Mouse (Mus musculus) forebrain, embryonic 14.5 days (tissue): Measurements from ENCODE around the gene Nipa2. TPM values are rescaled to one million over a fixed set of nuclear protein-coding genes. Genes with fewer than 3 reads are reported as not detected.

Experiments
- ATAC-seq: fragments of 200-750 bp; cut with Nextera tagmentation; 2 replicates; pipeline ENCODE4 v1.8.0; 2017; ENCODE audit warnings: mild to moderate bottlenecking, moderate library complexity
- DNase-seq: peaks from one replicate; pipeline ENCODE4 v3.0.0-alpha.2; 2015; ENCODE audit warnings: low spot score
- H3K27ac ChIP-seq: fragments of 300-500 bp; sonication (generic); 2 replicates; pipeline ENCODE4 v1.5.1; 2014; ENCODE audit warnings: low read depth, mild to moderate bottlenecking, control low read depth, low read length, moderate library complexity
- H3K27me3 ChIP-seq: fragments of 300-500 bp; sonication (generic); replicated peaks from 2 replicates; pipeline ENCODE4 v1.6.1; 2014; ENCODE audit warnings: low read length, control low read depth, mixed read lengths; ENCODE audit not compliant: control insufficient read depth, insufficient read depth
- H3K36me3 ChIP-seq: fragments of 300-500 bp; sonication (generic); 2 replicates; pipeline ENCODE4 v1.6.1; 2014; ENCODE audit warnings: low read length, control low read depth; ENCODE audit not compliant: control insufficient read depth, insufficient read depth
- H3K4me1 ChIP-seq: fragments of 300-500 bp; sonication (generic); 2 replicates; pipeline ENCODE4 v1.6.1; 2014; ENCODE audit warnings: antibody characterized with exemption, low read length, control low read depth; ENCODE audit not compliant: control insufficient read depth, insufficient read depth
- H3K4me2 ChIP-seq: fragments of 300-500 bp; sonication (generic); 2 replicates; pipeline ENCODE4 v1.6.1; 2014; ENCODE audit warnings: mild to moderate bottlenecking, control low read depth, low read length
- H3K4me3 ChIP-seq: fragments of 300-500 bp; sonication (generic); 2 replicates; pipeline ENCODE4 v1.5.1; 2014; ENCODE audit warnings: low read depth, low read length, control low read depth
- H3K9ac ChIP-seq: fragments of 300-500 bp; sonication (generic); 2 replicates; pipeline ENCODE4 v1.6.1; 2014; ENCODE audit warnings: mild to moderate bottlenecking, low read length, control low read depth, moderate library complexity
- H3K9me3 ChIP-seq: fragments of 300-500 bp; sonication (generic); replicated peaks from 2 replicates; pipeline ENCODE4 v1.6.1; 2016; ENCODE audit warnings: low read length, control low read depth, mixed read lengths; ENCODE audit not compliant: control insufficient read depth
- WGBS: fragments of 180-500 bp; shearing (Covaris S2); extraction: QIAGEN DNeasy Blood & Tissue Kit; methylation state at CpG from one replicate; pipeline ENCODE4 v1.1.7; 2014; 5-methylcytosine and 5-hydroxymethylcytosine counted together
- polyA plus RNA-seq: library from polyadenylated mRNA; unstranded; fragments of >200 nt; fragmentation: Nextera tagmentation; extraction: Ambion mirVana; gene quantifications from 2 replicates; pipeline ENCODE4 v1.2.1, GENCODE M21; 2014

Nipa2 gene
- polyA plus RNA-seq, 1 experiment from 2014 or later = 50.8 TPM

- Histone ChIP-seq H3K4me1 (no peaks in the 10 kb centered on the region), H3K9me3 (no peaks in the 10 kb centered on the region), H3K27ac (no peak overlapping the region), H3K9ac (no peak overlapping the region), H3K4me2 (no peak overlapping the region), H3K27me3 (no peaks in the 10 kb centered on the region), H3K36me3 (peaks cover 20% of the 10 kb centered on the region), H3K4me3 (no peak overlapping the region)
- ATAC-seq = no peak
- WGBS = 72% methylated on average over 4 of the region's 4 CpGs
- DNase-seq = no peak
Measured at GRCm38 (mm10) chr7:55984754-55985153, 22.5 kb upstream of the Nipa2 start.

GRCm38 (mm10) chr7:55983107-55983506, 20.8 kb upstream of the Nipa2 start:
- H3K4me2 ChIP-seq = no peak overlapping the region
- H3K9ac ChIP-seq = no peak overlapping the region
- ATAC-seq (no peak), DNase-seq (no peak)
- no peaks in the 10 kb centered on the region for H3K27me3 ChIP-seq
- no peaks in the 10 kb centered on the region for H3K4me1 ChIP-seq
- H3K4me3 ChIP-seq = no peak overlapping the region
- WGBS = 89% methylated on average over 5 of the region's 5 CpGs
- H3K27ac ChIP-seq = no peak overlapping the region
- peaks cover 31% of the 10 kb centered on the region for H3K36me3 ChIP-seq
- no peaks in the 10 kb centered on the region for H3K9me3 ChIP-seq

GRCm38 (mm10) chr7:55982010-55982700, 19.9 kb upstream of the Nipa2 start:
- WGBS = 88% methylated on average over 10 of the region's 10 CpGs
- H3K9ac ChIP-seq = no peak overlapping the region
- no peak overlapping the region for H3K27ac ChIP-seq
- no peaks in the 10 kb centered on the region for H3K9me3 ChIP-seq
- no peaks in the 10 kb centered on the region for H3K4me1 ChIP-seq
- H3K4me3 ChIP-seq = no peak overlapping the region
- DNase-seq (no peak), ATAC-seq (no peak)
- H3K4me2 ChIP-seq = no peak overlapping the region
- no peaks in the 10 kb centered on the region for H3K27me3 ChIP-seq
- H3K36me3 ChIP-seq = peaks cover 29% of the 10 kb centered on the region; the same call in 1 of the 2 replicates

GRCm38 (mm10) chr7:55981511-55981910, 19.2 kb upstream of the Nipa2 start:
- no peaks in the 10 kb centered on the region for H3K4me1 ChIP-seq
- no peak overlapping the region for H3K4me3 ChIP-seq
- no peak for ATAC-seq
- no peak for DNase-seq
- H3K4me2 ChIP-seq = no peak overlapping the region
- peaks cover 29% of the 10 kb centered on the region; the same call in 1 of the 2 replicates for H3K36me3 ChIP-seq
- 95% methylated on average over 2 of the region's 2 CpGs for WGBS
- H3K27ac ChIP-seq = no peak overlapping the region
- no peaks in the 10 kb centered on the region for H3K27me3 ChIP-seq
- no peak overlapping the region for H3K9ac ChIP-seq
- no peaks in the 10 kb centered on the region for H3K9me3 ChIP-seq

GRCm38 (mm10) chr7:55974429-55974828, 12.2 kb upstream of the Nipa2 start:
- 97% methylated on average over 2 of the region's 2 CpGs for WGBS
- Histone ChIP-seq H3K27me3 (no peaks in the 10 kb centered on the region), H3K27ac (no peak overlapping the region), H3K4me1 (no peaks in the 10 kb centered on the region), H3K4me3 (no peak overlapping the region), H3K36me3 (peaks cover 11% of the 10 kb centered on the region; the same call in 1 of the 2 replicates), H3K9me3 (no peaks in the 10 kb centered on the region), H3K9ac (no peak overlapping the region), H3K4me2 (no peak overlapping the region)
- no peak for ATAC-seq
- DNase-seq = no peak

- Histone ChIP-seq H3K9ac (no peak overlapping the region), H3K4me2 (no peak overlapping the region), H3K27ac (no peak overlapping the region), H3K4me1 (no peaks in the 10 kb centered on the region), H3K27me3 (no peaks in the 10 kb centered on the region), H3K36me3 (no peaks in the 10 kb centered on the region), H3K4me3 (no peak overlapping the region), H3K9me3 (no peaks in the 10 kb centered on the region)
- 79% methylated on average over 1 of the region's 1 CpGs for WGBS
- ATAC-seq (no peak), DNase-seq (no peak)
Measured at GRCm38 (mm10) chr7:55969415-55969814, 7.1 kb upstream of the Nipa2 start.

GRCm38 (mm10) chr7:55968258-55968901, 6.1 kb upstream of the Nipa2 start:
- no peaks in the 10 kb centered on the region for H3K4me1 ChIP-seq
- no peak for DNase-seq
- no peak overlapping the region for H3K27ac ChIP-seq
- no peak for ATAC-seq
- no peak overlapping the region for H3K4me2 ChIP-seq
- no peaks in the 10 kb centered on the region for H3K36me3 ChIP-seq
- H3K4me3 ChIP-seq = no peak overlapping the region
- no peak overlapping the region for H3K9ac ChIP-seq
- no peaks in the 10 kb centered on the region for H3K27me3 ChIP-seq
- H3K9me3 ChIP-seq = no peaks in the 10 kb centered on the region
- WGBS = 58% methylated on average over 16 of the region's 16 CpGs

- Histone ChIP-seq H3K36me3 (no peaks in the 10 kb centered on the region), H3K4me2 (no peak overlapping the region), H3K4me1 (peaks cover 7% of the 10 kb centered on the region; the same call in 1 of the 2 replicates), H3K27ac (no peak overlapping the region), H3K27me3 (no peaks in the 10 kb centered on the region), H3K9me3 (no peaks in the 10 kb centered on the region), H3K9ac (no peak overlapping the region), H3K4me3 (no peak overlapping the region)
- no peak for ATAC-seq
- WGBS = 52% methylated on average over 3 of the region's 3 CpGs
- DNase-seq = no peak
Measured at GRCm38 (mm10) chr7:55966866-55967460, 4.7 kb upstream of the Nipa2 start.

- Histone ChIP-seq H3K4me3 (no peak overlapping the region), H3K36me3 (no peaks in the 10 kb centered on the region), H3K9me3 (no peaks in the 10 kb centered on the region), H3K9ac (no peak overlapping the region), H3K27me3 (no peaks in the 10 kb centered on the region), H3K27ac (no peak overlapping the region), H3K4me2 (no peak overlapping the region), H3K4me1 (peaks cover 9% of the 10 kb centered on the region; the same call in 1 of the 2 replicates)
- no peak for DNase-seq
- ATAC-seq = no peak
- 98% methylated on average over 1 of the region's 1 CpGs for WGBS
Measured at GRCm38 (mm10) chr7:55960506-55960905, 1.8 kb downstream of the Nipa2 start.
